Mouse (Mus musculus) midbrain, embryonic 16.5 days (tissue): ENCODE data around the gene Ccdc88c. TPM values are rescaled to one million over a fixed set of nuclear protein-coding genes. Genes with fewer than 3 reads are reported as not detected.
A peak's percentile ranks its signal among the peaks of the same experiment; 100 is the strongest.

Experiments
- ATAC-seq: fragments of 200-750 bp; cut with Nextera tagmentation; 2 replicates; pipeline ENCODE4 v1.8.0; 2017; ENCODE audit warnings: moderate TSS enrichment
- H3K27ac ChIP-seq: fragments of 300-500 bp; sonication (generic); 2 replicates; pipeline ENCODE4 v1.5.1; 2014; ENCODE audit warnings: mild to moderate bottlenecking, low read length, mixed read lengths
- H3K27me3 ChIP-seq: fragments of 300-500 bp; sonication (generic); 2 replicates; pipeline ENCODE4 v1.6.1; 2014; ENCODE audit warnings: low read depth, low read length, mixed read lengths; ENCODE audit not compliant: control insufficient read depth, insufficient read depth
- H3K36me3 ChIP-seq: fragments of 300-500 bp; sonication (generic); 2 replicates; pipeline ENCODE4 v1.6.1; 2014; ENCODE audit warnings: mild to moderate bottlenecking, low read length, moderate library complexity, mixed read lengths; ENCODE audit not compliant: control insufficient read depth, insufficient read depth
- H3K4me1 ChIP-seq: fragments of 300-500 bp; sonication (generic); 2 replicates; pipeline ENCODE4 v1.6.1; 2014; ENCODE audit warnings: mild to moderate bottlenecking, low read length, mixed read lengths; ENCODE audit not compliant: control insufficient read depth, insufficient read depth
- H3K4me2 ChIP-seq: fragments of 300-500 bp; sonication (generic); 2 replicates; pipeline ENCODE4 v1.6.1; 2014; ENCODE audit warnings: mild to moderate bottlenecking, low read length, mixed read lengths
- H3K4me3 ChIP-seq: fragments of 300-500 bp; sonication (generic); 2 replicates; pipeline ENCODE4 v1.5.1; 2014; ENCODE audit warnings: low read depth, mild to moderate bottlenecking, low read length, moderate library complexity, mixed read lengths
- H3K9ac ChIP-seq: fragments of 300-500 bp; sonication (generic); 2 replicates; pipeline ENCODE4 v1.6.1; 2014; ENCODE audit warnings: low read depth, low read length, mixed read lengths
- H3K9me3 ChIP-seq: fragments of 300-500 bp; sonication (generic); replicated peaks from 2 replicates; pipeline ENCODE4 v1.6.1; 2014; ENCODE audit warnings: mild to moderate bottlenecking, low read length, mixed read lengths; ENCODE audit not compliant: control insufficient read depth, poor library complexity, severe bottlenecking
- WGBS: fragments of 180-500 bp; shearing (Covaris S2); extraction: QIAGEN DNeasy Blood & Tissue Kit; methylation state at CpG from one replicate; pipeline ENCODE4 v1.1.7; 2014; 5-methylcytosine and 5-hydroxymethylcytosine counted together
- microRNA counts: library from miRNA; unstranded; fragments of <30 nt; microRNA quantifications from one replicate; lab custom pipeline; 2016
- microRNA-seq: library from miRNA; unstranded; fragments of <30 nt; microRNA quantifications from one replicate; pipeline ENCODE4, GENCODE M21; 2017
- polyA plus RNA-seq: library from polyadenylated mRNA; unstranded; fragments of >200 nt; fragmentation: Nextera tagmentation; extraction: Ambion mirVana; gene quantifications from 2 replicates; pipeline ENCODE4 v1.2.1, GENCODE M21; 2015

Gene Ccdc88c
- polyA plus RNA-seq, 1 experiment from 2014 or later: 12.5 TPM

- no peaks in the 10 kb centered on the region for H3K4me1 ChIP-seq
- H3K27ac ChIP-seq: no peak overlapping the region
- H3K27me3 ChIP-seq: no peaks in the 10 kb centered on the region
- no peak overlapping the region for H3K9ac ChIP-seq
- H3K4me2 ChIP-seq: no peak overlapping the region
- H3K36me3 ChIP-seq: no peaks in the 10 kb centered on the region
- H3K4me3 ChIP-seq: no peak overlapping the region
- WGBS: 59% methylated on average over 4 of the region's 4 CpGs
- H3K9me3 ChIP-seq: no peaks in the 10 kb centered on the region
- no peak for ATAC-seq
Measured at GRCm38 (mm10) chr12:100868049-100868622, 160.7 kb downstream of the Ccdc88c start.

GRCm38 (mm10) chr12:100867097-100867496 lies 161.8 kb downstream of the Ccdc88c start:
- Histone ChIP-seq H3K4me1 (no peaks in the 10 kb centered on the region), H3K9ac (no peak overlapping the region), H3K27me3 (no peaks in the 10 kb centered on the region), H3K4me3 (no peak overlapping the region), H3K27ac (no peak overlapping the region), H3K9me3 (no peaks in the 10 kb centered on the region), H3K36me3 (no peaks in the 10 kb centered on the region), H3K4me2 (no peak overlapping the region)
- 92% methylated on average over 8 of the region's 8 CpGs for WGBS
- no peak for ATAC-seq

GRCm38 (mm10) chr12:100865509-100866078 lies 163.3 kb downstream of the Ccdc88c start:
- no peak overlapping the region for H3K27ac ChIP-seq
- no peaks in the 10 kb centered on the region for H3K27me3 ChIP-seq
- ATAC-seq: no peak
- no peaks in the 10 kb centered on the region for H3K4me1 ChIP-seq
- H3K4me2 ChIP-seq: no peak overlapping the region
- WGBS: 70% methylated on average over 11 of the region's 11 CpGs
- H3K36me3 ChIP-seq: no peaks in the 10 kb centered on the region
- H3K9me3 ChIP-seq: no peaks in the 10 kb centered on the region
- no peak overlapping the region for H3K9ac ChIP-seq
- H3K4me3 ChIP-seq: no peak overlapping the region

GRCm38 (mm10) chr12:100865072-100865471 lies 163.8 kb downstream of the Ccdc88c start:
- H3K27me3 ChIP-seq: no peaks in the 10 kb centered on the region
- H3K4me1 ChIP-seq: no peaks in the 10 kb centered on the region
- H3K27ac ChIP-seq: no peak overlapping the region
- no peaks in the 10 kb centered on the region for H3K36me3 ChIP-seq
- no peak overlapping the region for H3K4me3 ChIP-seq
- no peak overlapping the region for H3K4me2 ChIP-seq
- no peak overlapping the region for H3K9ac ChIP-seq
- ATAC-seq: no peak
- H3K9me3 ChIP-seq: no peaks in the 10 kb centered on the region

GRCm38 (mm10) chr12:100862856-100863446 lies 165.9 kb downstream of the Ccdc88c start:
- Histone ChIP-seq H3K9ac (no peak overlapping the region), H3K4me1 (no peaks in the 10 kb centered on the region), H3K27me3 (no peaks in the 10 kb centered on the region), H3K27ac (no peak overlapping the region), H3K4me3 (no peak overlapping the region), H3K36me3 (no peaks in the 10 kb centered on the region), H3K9me3 (no peaks in the 10 kb centered on the region), H3K4me2 (no peak overlapping the region)
- WGBS: 90% methylated on average over 3 of the region's 3 CpGs
- ATAC-seq: no peak

DNA sequence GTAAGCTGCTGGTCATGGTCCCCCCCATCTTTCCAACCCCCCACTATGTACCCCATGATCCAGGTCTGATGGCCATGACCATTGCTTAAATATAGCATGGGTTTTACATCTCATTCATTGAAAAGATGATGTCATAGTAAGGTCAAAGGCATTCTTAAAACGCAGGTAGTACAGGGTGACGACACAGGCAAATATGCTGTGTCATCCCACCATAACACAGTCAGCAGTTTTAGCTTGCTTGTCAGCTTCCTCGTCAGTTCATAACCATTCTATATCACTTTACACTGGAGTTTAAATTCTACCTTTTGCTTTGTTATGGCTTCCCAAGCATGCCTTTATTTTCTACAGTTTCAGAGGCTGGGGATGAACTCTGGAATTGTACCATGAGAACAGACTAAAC lies 166.6 kb downstream of the Ccdc88c start:
- Histone ChIP-seq H3K4me1 (no peaks in the 10 kb centered on the region), H3K4me2 (no peak overlapping the region), H3K36me3 (no peaks in the 10 kb centered on the region), H3K27ac (no peak overlapping the region), H3K4me3 (no peak overlapping the region), H3K27me3 (no peaks in the 10 kb centered on the region), H3K9ac (no peak overlapping the region), H3K9me3 (no peaks in the 10 kb centered on the region)
- WGBS: 92% methylated on average over 3 of the region's 3 CpGs
- ATAC-seq: no peak

MicroRNAs within 50 kb of the gene (microRNA counts, 519-probe panel; counts per million panel counts)
- microRNA mmu-miR-1190 (lab: Ali Mortazavi, UCI): 2,193 counts per million, percentile 62 among the panel's probes with 10 or more counts

Small RNA genes lying within 50 kb of the gene (microRNA-seq; reads per million reads assigned to microRNA genes)
- not detected for gene Mir1190

Other genes starting within 250 kb of the Ccdc88c start
- gene Dglucy, start 250.0 kb downstream of the Ccdc88c start, polyA plus RNA-seq: 2.2 and 2.9 TPM in 2 replicates
- 6.2 and 6.3 TPM in 2 replicates for gene Gpr68, start 120.9 kb downstream of the Ccdc88c start, polyA plus RNA-seq
- 22.8 and 24.4 TPM in 2 replicates for gene Ppp4r3a, start 54.6 kb upstream of the Ccdc88c start, polyA plus RNA-seq